Mouse (Mus musculus): Measurements from ENCODE around the gene Plin1. TPM values are rescaled to one million over a fixed set of nuclear protein-coding genes. Genes with fewer than 3 reads are reported as not detected.

Plin1 gene
- polyA plus RNA-seq, 1 experiment from 2014 or later: 0.45 TPM

GRCm38 (mm10) chr7:79670900-79671604 is 61.7 kb downstream of the Plin1 start:
- no peaks in the 10 kb centered on the region for H3K9me3 ChIP-seq (ENCODE audit: low read length)
- DNase-seq (ENCODE audit: low spot score) (peak; percentile 6), ATAC-seq (peak; percentile 72)
- H3K27ac ChIP-seq (ENCODE audit: low read length): no peak overlapping the region
- no peak for TF ChIP-seq CTCF (IDR thresholded peaks at IDR 0.05)
- no peaks in the 10 kb centered on the region for H3K27me3 ChIP-seq (replicated peaks; ENCODE audit: insufficient read depth, low read length)
- 72% methylated on average over 4 of the region's 4 CpGs for WGBS
- no peaks in the 10 kb centered on the region for H3K4me1 ChIP-seq (ENCODE audit: insufficient read depth, low read depth, low read length)
- H3K4me2 ChIP-seq (replicated peaks; ENCODE audit: low read depth, low read length): no peak overlapping the region
- no peak overlapping the region for H3K9ac ChIP-seq (replicated peaks; ENCODE audit: low read depth)
- H3K36me3 ChIP-seq (ENCODE audit: insufficient read depth, low read length): peaks cover 6% of the 10 kb centered on the region; the same call in 1 of the 2 replicates
- no peak overlapping the region for H3K4me3 ChIP-seq (ENCODE audit: low read depth, low read length)

Other genes starting within 250 kb of the Plin1 start
- 0.05 TPM in 1 of 2 replicates, not detected in the other for gene Rhcg, start 115.2 kb downstream of the Plin1 start, polyA plus RNA-seq (2015; fragmentation: Nextera tagmentation; extraction: Ambion mirVana)
- gene Ticrr, start 72.7 kb downstream of the Plin1 start, polyA plus RNA-seq (2015; fragmentation: Nextera tagmentation; extraction: Ambion mirVana): 0.35 and 0.37 TPM in 2 replicates
- 1.6 and 1.7 TPM in 2 replicates for gene Kif7, start 17.2 kb downstream of the Plin1 start, polyA plus RNA-seq (2015; fragmentation: Nextera tagmentation; extraction: Ambion mirVana)
- 17.8 and 23.9 TPM in 2 replicates for gene Pex11a, start 10.2 kb upstream of the Plin1 start, polyA plus RNA-seq (2015; fragmentation: Nextera tagmentation; extraction: Ambion mirVana)
- gene Wdr93, start 10.3 kb upstream of the Plin1 start, polyA plus RNA-seq (2015; fragmentation: Nextera tagmentation; extraction: Ambion mirVana): 1.6 and 2.0 TPM in 2 replicates
- 0.11 and 0.21 TPM in 2 replicates for gene Mesp1, start 60.9 kb upstream of the Plin1 start, polyA plus RNA-seq (2015; fragmentation: Nextera tagmentation; extraction: Ambion mirVana)
- 0.92 and 0.99 TPM in 2 replicates for gene Mesp2, start 77.8 kb upstream of the Plin1 start, polyA plus RNA-seq (2015; fragmentation: Nextera tagmentation; extraction: Ambion mirVana)
- gene Anpep, start 128.2 kb upstream of the Plin1 start, polyA plus RNA-seq (2015; fragmentation: Nextera tagmentation; extraction: Ambion mirVana): 11.6 TPM in 2 replicates
- gene Ap3s2, start 187.7 kb upstream of the Plin1 start, polyA plus RNA-seq (2015; fragmentation: Nextera tagmentation; extraction: Ambion mirVana): 11.8 and 12.0 TPM in 2 replicates
- gene Arpin, start 202.5 kb upstream of the Plin1 start, polyA plus RNA-seq (2015; fragmentation: Nextera tagmentation; extraction: Ambion mirVana): 22.6 and 25.1 TPM in 2 replicates